Mouse (Mus musculus) liver, embryonic 14.5 days (tissue): Measurements from ENCODE around the gene Cnpy2. TPM values are rescaled to one million over a fixed set of nuclear protein-coding genes. Genes with fewer than 3 reads are reported as not detected.

Source experiments
- ATAC-seq: fragments of 200-750 bp; cut with Nextera tagmentation; 2 replicates; pipeline ENCODE4 v1.8.0; 2017; ENCODE audit warnings: moderate number of reproducible peaks, mild to moderate bottlenecking, moderate library complexity; ENCODE audit not compliant: insufficient read depth
- DNase-seq, 3 experiments: peaks; one replicate each; pipeline ENCODE4 v3.0.0-alpha.2; 2012 to 2013; ENCODE audit warnings: low read depth in 3 of 3, low spot score in 3 of 3
- H3K27ac ChIP-seq: fragments of 300-500 bp; sonication (generic); 2 replicates; pipeline ENCODE4 v1.5.1; 2014; ENCODE audit warnings: moderate library complexity, mild to moderate bottlenecking, control low read depth, inconsistent platforms
- H3K27me3 ChIP-seq: fragments of 300-500 bp; sonication (generic); 2 replicates; pipeline ENCODE4 v1.6.1; 2014; ENCODE audit warnings: mild to moderate bottlenecking, low read length, moderate library complexity; ENCODE audit not compliant: control insufficient read depth, insufficient read depth
- H3K36me3 ChIP-seq: fragments of 300-500 bp; sonication (generic); replicated peaks from 2 replicates; pipeline ENCODE4 v1.6.1; 2014; ENCODE audit warnings: low read depth; ENCODE audit not compliant: control insufficient read depth, insufficient read depth
- H3K4me1 ChIP-seq, 2 experiments: fragments of 200-500 bp in 1 of 2; fragments of 300-500 bp in 1 of 2; sonication (generic) in 1 of 2; replicated peaks; 2 replicates each; pipeline ENCODE4 v1.6.1; 2012 to 2014; ENCODE audit warnings: antibody characterized with exemption in 1 of 2, inconsistent platforms in 1 of 2, low read length in 1 of 2; ENCODE audit not compliant: control insufficient read depth in 2 of 2, insufficient read depth in 2 of 2
- H3K4me2 ChIP-seq: fragments of 300-500 bp; sonication (generic); 2 replicates; pipeline ENCODE4 v1.6.1; 2014; ENCODE audit warnings: low read depth, mild to moderate bottlenecking, control low read depth, moderate library complexity
- H3K4me3 ChIP-seq, 2 experiments: fragments of 200-500 bp in 1 of 2; fragments of 300-500 bp in 1 of 2; sonication (generic) in 1 of 2; 2 replicates each; pipeline ENCODE4 v1.5.1; 2012 to 2014; ENCODE audit warnings: low read depth in 2 of 2, low read length in 2 of 2, mild to moderate bottlenecking in 2 of 2, control low read depth in 1 of 2, inconsistent platforms in 1 of 2, moderate library complexity in 1 of 2; ENCODE audit not compliant: insufficient read depth in 1 of 2
- H3K9ac ChIP-seq: fragments of 300-500 bp; sonication (generic); replicated peaks from 2 replicates; pipeline ENCODE4 v1.6.1; 2014; ENCODE audit warnings: mild to moderate bottlenecking, control low read depth, moderate library complexity
- H3K9me3 ChIP-seq: fragments of 300-500 bp; sonication (generic); 2 replicates; pipeline ENCODE4 v1.6.1; 2016; ENCODE audit warnings: low read length, mixed read lengths; ENCODE audit not compliant: control insufficient read depth
- CTCF ChIP-seq: IDR thresholded peaks from 2 replicates; pipeline ENCODE4 v1.5.1; 2016; ENCODE audit warnings: antibody characterized with exemption, low read depth, control low read depth
- EP300 ChIP-seq: IDR thresholded peaks from 2 replicates; pipeline ENCODE4 v1.6.1; 2016; ENCODE audit warnings: antibody characterized with exemption, low read depth
- WGBS: fragments of 180-500 bp; shearing (Covaris S2); extraction: QIAGEN DNeasy Blood & Tissue Kit; methylation state at CpG from one replicate; pipeline ENCODE4 v1.1.7; 2014; ENCODE audit not compliant: insufficient replicate concordance; 5-methylcytosine and 5-hydroxymethylcytosine counted together
- polyA plus RNA-seq, 2 experiments: library from polyadenylated mRNA; depleted of rRNA in 1 of 2; stranded (reverse) in 1 of 2; unstranded in 1 of 2; fragments of >200 nt; fragmentation: Nextera tagmentation in 1 of 2; extraction: Ambion mirVana in 1 of 2; gene quantifications; 2 replicates each; pipeline versions ENCODE4 v1.2.1 to v1.2.3; 2012 to 2014

Gene Cnpy2
- polyA plus RNA-seq, 2 experiments: 38.8 to 92.7 TPM

- Histone ChIP-seq H3K27ac (peak within 1 kb of the TSS; percentile 88), H3K36me3 (peaks cover 9% of the 10 kb centered on the region), H3K27me3 (no peaks in the 10 kb centered on the region), H3K9me3 (no peaks in the 10 kb centered on the region), H3K4me1 (peaks cover 14 to 20% of the 10 kb centered on the region in 2 experiments), H3K9ac (peak within 1 kb of the TSS; percentile 88), H3K4me2 (peak within 1 kb of the TSS; percentile 98), H3K4me3 (peak within 1 kb of the TSS; percentile 80 to 85)
- DNase-seq (peak; percentile 64 to 78 (median 70)), ATAC-seq (peak; percentile 87)
- TF ChIP-seq EP300 (no peak), CTCF (no peak)
- WGBS: under 1% methylated on average over 87 of the region's 87 CpGs
These were observed 46.4 kb downstream of the Cnpy2 start, which contains the start of gene Coq10a for GRCm38 (mm10) chr10:128368402-128369217. TSS of gene Coq10a (minus strand) at chr10:128368997.

DNA sequence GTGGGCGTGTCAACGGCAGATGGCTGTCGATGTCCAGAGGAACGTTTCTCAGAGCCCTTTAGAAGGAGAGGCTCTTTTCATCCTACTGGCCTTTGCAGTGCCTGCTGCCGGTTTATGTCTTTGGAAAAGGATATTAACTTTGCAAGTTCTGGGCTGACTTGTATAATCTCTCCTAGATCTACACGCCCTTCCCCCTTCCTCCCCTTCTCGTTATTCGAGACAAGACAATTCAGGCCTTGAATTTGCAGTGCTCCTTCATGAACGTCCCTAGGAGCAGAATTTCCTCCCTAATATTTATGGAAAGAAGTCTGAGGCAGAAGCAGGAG lies 46.9 kb downstream of the Cnpy2 start:
- H3K27me3 ChIP-seq: no peaks in the 10 kb centered on the region
- no peak for TF ChIP-seq EP300
- no peak for TF ChIP-seq CTCF
- WGBS: 3% methylated on average over 9 of the region's 9 CpGs

DNA sequence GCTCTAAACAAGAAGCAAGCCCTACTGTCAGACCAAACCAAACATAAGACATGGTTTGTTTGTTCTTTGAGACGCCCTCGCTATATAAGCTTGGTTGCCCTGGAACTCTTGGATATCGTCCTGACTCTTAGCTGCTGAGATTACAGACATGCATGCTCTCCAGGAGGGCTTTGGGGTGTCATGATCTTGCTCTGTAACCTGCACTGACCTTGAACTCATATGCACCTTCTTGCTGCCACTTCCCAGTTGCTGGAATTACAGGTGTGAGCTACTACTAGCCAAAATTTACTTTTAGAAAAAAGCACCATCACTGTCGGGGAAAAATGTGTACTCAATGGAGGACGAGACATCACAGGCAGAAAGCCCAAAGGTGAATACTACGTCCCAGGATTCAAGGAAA lies 47.3 kb downstream of the Cnpy2 start:
- 72% methylated on average over 6 of the region's 6 CpGs for WGBS
- H3K9me3 ChIP-seq: no peaks in the 10 kb centered on the region
- peak overlapping the region; percentile 88 for H3K9ac ChIP-seq
- H3K27me3 ChIP-seq: no peaks in the 10 kb centered on the region
- ATAC-seq (no peak), DNase-seq (no peak)
- peaks cover 14 to 20% of the 10 kb centered on the region in 2 experiments for H3K4me1 ChIP-seq
- H3K4me2 ChIP-seq: peak overlapping the region; percentile 98
- no peak for TF ChIP-seq CTCF
- TF ChIP-seq EP300: no peak
- peak overlapping the region; percentile 80 to 85; a peak in 3 of 4 replicates for H3K4me3 ChIP-seq
- peaks cover 6% of the 10 kb centered on the region for H3K36me3 ChIP-seq
- H3K27ac ChIP-seq: peak overlapping the region; percentile 88

More for the DNA sequence above, 46.9 kb downstream of the Cnpy2 start:
- Histone ChIP-seq H3K9me3 (no peaks in the 10 kb centered on the region), H3K27ac (peak overlapping the region; percentile 88), H3K4me2 (peak overlapping the region; percentile 98), H3K4me3 (peak overlapping the region; percentile 80 to 85), H3K36me3 (peaks cover 8% of the 10 kb centered on the region), H3K9ac (peak overlapping the region; percentile 88), H3K4me1 (peaks cover 14 to 20% of the 10 kb centered on the region in 2 experiments)
- DNase-seq (no peak), ATAC-seq (no peak)

DNA sequence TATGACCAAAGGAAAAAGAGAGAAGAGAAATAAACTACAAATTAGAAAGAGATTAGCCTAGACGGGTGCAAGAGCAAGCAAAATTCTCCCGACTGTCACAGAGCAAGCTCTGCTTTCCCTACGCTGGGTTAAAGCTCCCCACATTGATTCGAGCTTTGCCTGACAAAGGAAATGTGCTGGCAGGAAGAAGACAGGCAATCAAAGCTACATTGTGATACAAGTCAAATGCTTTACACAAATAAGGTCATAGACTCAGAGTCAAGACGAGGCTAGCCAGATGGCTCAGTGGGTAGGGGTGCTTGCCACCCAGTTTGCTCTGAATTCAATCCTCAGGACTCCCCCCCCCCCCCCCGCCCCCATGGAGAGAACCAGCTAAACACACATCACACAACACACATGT lies 47.8 kb downstream of the Cnpy2 start:
- ATAC-seq: no peak
- H3K9ac ChIP-seq: no peak overlapping the region

GRCm38 (mm10) chr10:128370601-128371000 lies 48.3 kb downstream of the Cnpy2 start:
- no peak for ATAC-seq

More for the DNA sequence above, 47.8 kb downstream of the Cnpy2 start:
- Histone ChIP-seq H3K27me3 (no peaks in the 10 kb centered on the region), H3K27ac (no peak overlapping the region), H3K36me3 (peaks cover 3% of the 10 kb centered on the region; the same call in 1 of the 2 replicates), H3K4me2 (peak overlapping the region; percentile 98; the same call in 1 of the 2 replicates), H3K4me1 (peaks cover 14 to 20% of the 10 kb centered on the region in 2 experiments), H3K4me3 (no peak overlapping the region), H3K9me3 (no peaks in the 10 kb centered on the region)
- TF ChIP-seq EP300: no peak
- no peak for DNase-seq
- 71% methylated on average over 5 of the region's 6 CpGs for WGBS

More at GRCm38 (mm10) chr10:128370601-128371000, 48.3 kb downstream of the Cnpy2 start:
- H3K27ac ChIP-seq: no peak overlapping the region
- no peaks in the 10 kb centered on the region for H3K36me3 ChIP-seq
- no peak for TF ChIP-seq EP300
- TF ChIP-seq CTCF: no peak
- peaks cover 14 to 20% of the 10 kb centered on the region in 2 experiments for H3K4me1 ChIP-seq
- WGBS: 54% methylated on average over 4 of the region's 4 CpGs
- H3K9me3 ChIP-seq: no peaks in the 10 kb centered on the region
- H3K4me2 ChIP-seq: no peak overlapping the region
- H3K9ac ChIP-seq: no peak overlapping the region
- H3K27me3 ChIP-seq: no peaks in the 10 kb centered on the region
- DNase-seq: no peak
- H3K4me3 ChIP-seq: no peak overlapping the region
